Mouse (Mus musculus): ENCODE results near the gene Gm21885. TPM values are rescaled to one million over a fixed set of nuclear protein-coding genes. Genes with fewer than 3 reads are reported as not detected.

Gm21885 gene
- total and polyA plus RNA-seq, 3 experiments: 0.30 to 0.44 TPM; not detected in 1

- intact Hi-C loops (cut with DNase I): loop anchor here (5.0 kb wide), 1 partner anchor 111 kb away; the partner anchor contains the start of gene Tob1
- H3K27ac ChIP-seq: no peak overlapping the region
Measured at GRCm38 (mm10) chr11:94323271-94323925, 41.7 kb downstream of the Gm21885 start.

GRCm38 (mm10) chr11:94324618-94325017, 42.9 kb downstream of the Gm21885 start:
- Histone ChIP-seq H3K27ac (no peak overlapping the region), H3K4me1 (ENCODE audit: control insufficient read depth, insufficient read depth, low read length) (peaks cover 6% of the 10 kb centered on the region), H3K27me3 (ENCODE audit: control insufficient read depth, insufficient read depth, low read length) (no peaks in the 10 kb centered on the region), H3K36me3 (ENCODE audit: control insufficient read depth, insufficient read depth, low read length) (peaks cover 16% of the 10 kb centered on the region), H3K4me3 (no peak overlapping the region), H3K79me2 (replicated peaks; ENCODE audit: control insufficient read depth, insufficient read depth, low read length) (peaks cover 7% of the 10 kb centered on the region), H3K9ac (ENCODE audit: low read depth, low read length) (no peak overlapping the region)
- 84% methylated on average over 5 of the region's 5 CpGs for WGBS
- TF ChIP-seq POLR2A (IDR thresholded peaks at IDR 0.05; ENCODE audit: insufficient read depth, low read depth, low read length): no peak
- no peak for TF ChIP-seq CTCF (IDR thresholded peaks at IDR 0.05)
- no peak for TF ChIP-seq EP300 (IDR thresholded peaks at IDR 0.05; ENCODE audit: insufficient read depth, low read depth, low read length)
- intact Hi-C loops (cut with DNase I): loop anchor here (5.0 kb wide), 2 partner anchors 112 to 223 kb away; partner anchors contain the start of genes Rsad1 and Tob1
- DNase-seq: no peak

More at GRCm38 (mm10) chr11:94323271-94323925, 41.7 kb downstream of the Gm21885 start:
- no peak overlapping the region for H3K9ac ChIP-seq (ENCODE audit: low read depth, low read length)
- H3K4me3 ChIP-seq: no peak overlapping the region
- WGBS: 81% methylated on average over 5 of the region's 5 CpGs
- peaks cover 4% of the 10 kb centered on the region for H3K4me1 ChIP-seq (ENCODE audit: control insufficient read depth, insufficient read depth, low read length)
- H3K27me3 ChIP-seq (ENCODE audit: control insufficient read depth, insufficient read depth, low read length): no peaks in the 10 kb centered on the region
- no peak for DNase-seq
- peaks cover 10% of the 10 kb centered on the region for H3K79me2 ChIP-seq (replicated peaks; ENCODE audit: control insufficient read depth, insufficient read depth, low read length)
- TF ChIP-seq CTCF (IDR thresholded peaks at IDR 0.05) (no peak), EP300 (IDR thresholded peaks at IDR 0.05; ENCODE audit: insufficient read depth, low read depth, low read length) (no peak), POLR2A (IDR thresholded peaks at IDR 0.05; ENCODE audit: insufficient read depth, low read depth, low read length) (no peak)
- peaks cover 20% of the 10 kb centered on the region for H3K36me3 ChIP-seq (ENCODE audit: control insufficient read depth, insufficient read depth, low read length)

- peak overlapping the region; percentile 70 for H3K9ac ChIP-seq (ENCODE audit: low read depth, low read length)
- H3K27me3 ChIP-seq (ENCODE audit: control insufficient read depth, insufficient read depth, low read length): no peaks in the 10 kb centered on the region
- H3K4me1 ChIP-seq (ENCODE audit: control insufficient read depth, insufficient read depth, low read length): peaks cover 11% of the 10 kb centered on the region
- peak overlapping the region; percentile 99 for H3K27ac ChIP-seq
- peak overlapping the region; percentile 78; the same call in 1 of the 2 replicates for H3K4me3 ChIP-seq
- intact Hi-C loops (cut with DNase I): loop anchor here (5.0 kb wide), 1 partner anchor 220 kb away; the partner anchor contains the start of gene Rsad1
- 5% methylated on average over 10 of the region's 10 CpGs for WGBS
- H3K36me3 ChIP-seq (ENCODE audit: control insufficient read depth, insufficient read depth, low read length): peaks cover 26% of the 10 kb centered on the region
- peaks cover 4% of the 10 kb centered on the region; the same call in 1 of the 2 replicates for H3K79me2 ChIP-seq (replicated peaks; ENCODE audit: control insufficient read depth, insufficient read depth, low read length)
- DNase-seq: peak in 1 of 2 experiments; percentile 37
- TF ChIP-seq POLR2A (IDR thresholded peaks at IDR 0.05; ENCODE audit: insufficient read depth, low read depth, low read length): no peak
- no peak for TF ChIP-seq CTCF (IDR thresholded peaks at IDR 0.05)
- TF ChIP-seq EP300 (IDR thresholded peaks at IDR 0.05; ENCODE audit: insufficient read depth, low read depth, low read length): no peak
Measured at GRCm38 (mm10) chr11:94326961-94327411, 45.3 kb downstream of the Gm21885 start.

- WGBS: under 1% methylated on average over 73 of the region's 78 CpGs
- peak; percentile 91 for TF ChIP-seq EP300 (IDR thresholded peaks at IDR 0.05; ENCODE audit: insufficient read depth, low read depth, low read length)
- peak; percentile 97 for TF ChIP-seq POLR2A (IDR thresholded peaks at IDR 0.05; ENCODE audit: insufficient read depth, low read depth, low read length)
- TF ChIP-seq CTCF (IDR thresholded peaks at IDR 0.05): no peak
- H3K9ac ChIP-seq (ENCODE audit: low read depth, low read length): peak within 1 kb of the TSS; percentile 87
- peak within 1 kb of the TSS; percentile 99 for H3K27ac ChIP-seq
- H3K4me1 ChIP-seq (ENCODE audit: control insufficient read depth, insufficient read depth, low read length): peaks cover 11% of the 10 kb centered on the region
- peak; percentile 95 to 96 for DNase-seq
- H3K27me3 ChIP-seq (ENCODE audit: control insufficient read depth, insufficient read depth, low read length): no peaks in the 10 kb centered on the region
- intact Hi-C loops (cut with DNase I): loop anchor here (5.0 kb wide), 1 partner anchor 219 kb away; the partner anchor contains the start of gene Rsad1
- peak within 1 kb of the TSS; percentile 78 for H3K4me3 ChIP-seq
- peaks cover 4% of the 10 kb centered on the region; the same call in 1 of the 2 replicates for H3K79me2 ChIP-seq (replicated peaks; ENCODE audit: control insufficient read depth, insufficient read depth, low read length)
- peaks cover 32% of the 10 kb centered on the region for H3K36me3 ChIP-seq (ENCODE audit: control insufficient read depth, insufficient read depth, low read length)
Measured at GRCm38 (mm10) chr11:94327693-94328643, 46.3 kb downstream of the Gm21885 start, which contains the start of gene Ankrd40. Gene Ankrd40 (plus strand): TSS chr11:94328001.

- Histone ChIP-seq H3K79me2 (replicated peaks; ENCODE audit: control insufficient read depth, insufficient read depth, low read length) (peaks cover 4% of the 10 kb centered on the region; the same call in 1 of the 2 replicates), H3K27ac (peak overlapping the region; percentile 99), H3K27me3 (ENCODE audit: control insufficient read depth, insufficient read depth, low read length) (no peaks in the 10 kb centered on the region), H3K9ac (ENCODE audit: low read depth, low read length) (peak overlapping the region; percentile 87), H3K4me3 (peak overlapping the region; percentile 78), H3K36me3 (ENCODE audit: control insufficient read depth, insufficient read depth, low read length) (peaks cover 32% of the 10 kb centered on the region), H3K4me1 (ENCODE audit: control insufficient read depth, insufficient read depth, low read length) (peaks cover 11% of the 10 kb centered on the region)
- TF ChIP-seq CTCF (IDR thresholded peaks at IDR 0.05) (no peak), EP300 (IDR thresholded peaks at IDR 0.05; ENCODE audit: insufficient read depth, low read depth, low read length) (no peak), POLR2A (IDR thresholded peaks at IDR 0.05; ENCODE audit: insufficient read depth, low read depth, low read length) (no peak)
- intact Hi-C loops (cut with DNase I): loop anchor here (1.0 to 5.0 kb wide), 2 partner anchors 76 to 219 kb away; partner anchors contain the start of gene Rsad1
- DNase-seq: no peak
- 2% methylated on average over 10 of the region's 10 CpGs for WGBS
Measured at GRCm38 (mm10) chr11:94328644-94329025, 47.0 kb downstream of the Gm21885 start.
